Comparison of ENCODE assay signal across 1 mouse cellular context in the genomic region with DNA sequence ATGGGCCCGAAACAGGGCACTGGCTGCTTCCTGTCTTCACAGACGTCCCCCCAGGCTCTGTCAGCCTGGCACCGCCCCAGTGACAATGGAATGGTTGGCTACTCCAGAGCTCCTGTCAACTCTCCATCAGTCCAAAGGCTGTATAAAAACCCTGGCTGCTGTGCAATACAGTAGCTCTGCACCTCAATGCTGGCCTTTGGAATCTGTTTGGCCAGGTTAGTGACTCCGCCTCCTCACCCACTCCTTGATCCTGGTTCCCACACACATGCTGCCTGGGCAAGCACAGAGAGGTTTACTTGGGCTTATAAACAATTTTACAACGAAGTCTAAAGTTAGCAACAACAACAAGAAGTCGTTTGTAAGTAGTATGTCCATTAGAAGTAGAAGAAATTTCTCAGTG.
TF ChIP-seq lines count a peak whose summit lies in the region.

No protein-coding gene starts in this region.

TF ChIP-seq in CH12.LX, 34 proteins besides CTCF, POLR2A, EP300 and RAD21 (continued from another document):
- no peak for TF ChIP-seq E2F4 (IDR thresholded peaks at IDR 0.05; ENCODE audit: insufficient replicate concordance, low read depth, low read length)
